Mouse (Mus musculus): ENCODE results near the gene Ubac2. TPM values are rescaled to one million over a fixed set of nuclear protein-coding genes. Genes with fewer than 3 reads are reported as not detected.

Ubac2 gene
- polyA plus RNA-seq, 1 experiment from 2014 or later = 43.8 TPM

DNA sequence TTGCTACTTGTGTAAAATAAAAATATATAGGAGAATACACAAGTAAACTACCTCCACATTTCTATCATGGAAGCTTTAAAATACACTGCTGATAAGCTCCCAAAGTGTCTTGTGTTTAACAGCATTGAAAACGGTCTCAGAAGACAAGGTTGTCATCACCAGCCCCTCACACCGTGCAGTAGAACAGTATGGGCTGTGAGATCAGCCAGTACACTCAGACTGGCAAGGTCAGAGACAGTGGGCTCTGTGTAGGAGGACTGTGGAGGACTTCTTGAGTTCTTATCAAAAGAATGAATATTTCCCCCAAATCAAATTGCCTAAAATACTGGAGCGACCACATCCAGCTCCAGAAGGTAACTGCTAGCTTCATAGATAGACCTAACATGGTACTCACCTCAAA is 61.2 kb downstream of the Ubac2 start:
- 79% methylated on average over 3 of the region's 3 CpGs for WGBS
- H3K27ac ChIP-seq (ENCODE audit: low read depth, low read length) = no peak overlapping the region
- no peak for DNase-seq (ENCODE audit: low spot score)

DNA sequence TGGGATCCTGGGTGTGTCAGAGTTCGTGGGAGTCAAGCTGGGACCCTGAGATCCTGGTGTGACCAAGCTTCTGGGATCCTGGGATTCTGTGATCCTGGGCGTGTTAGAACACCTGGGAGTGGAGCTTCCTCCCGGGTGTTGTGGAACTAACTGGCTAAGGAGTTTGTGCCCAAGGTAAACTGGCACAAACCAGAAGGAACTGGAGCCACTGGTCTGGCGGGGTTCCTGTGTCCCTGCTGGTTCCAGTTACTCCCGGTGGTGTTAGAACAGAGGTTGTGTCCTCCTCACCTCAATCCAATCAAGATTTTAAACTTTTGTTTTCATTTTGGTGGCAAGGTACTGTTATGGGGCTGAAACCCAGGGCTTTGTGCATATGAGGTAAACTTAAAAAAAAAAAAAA is 67.7 kb downstream of the Ubac2 start:
- ATAC-seq (replicated peaks; ENCODE audit: low FRiP score) (no peak), DNase-seq (ENCODE audit: low spot score) (peak; percentile 28)
- Histone ChIP-seq H3K36me3 (ENCODE audit: control insufficient read depth, insufficient read depth, low read length) (no peaks in the 10 kb centered on the region), H3K27me3 (replicated peaks; ENCODE audit: control insufficient read depth, insufficient read depth, low read length) (no peaks in the 10 kb centered on the region), H3K27ac (ENCODE audit: low read depth, low read length) (no peak overlapping the region), H3K9me3 (ENCODE audit: control insufficient read depth, low read length) (no peaks in the 10 kb centered on the region), H3K9ac (ENCODE audit: low read depth, low read length) (no peak overlapping the region), H3K4me3 (ENCODE audit: low read depth, low read length) (no peak overlapping the region), H3K4me1 (replicated peaks; ENCODE audit: control insufficient read depth, insufficient read depth, low read length) (no peaks in the 10 kb centered on the region), H3K4me2 (no peak overlapping the region)
- 75% methylated on average over 5 of the region's 5 CpGs for WGBS

More for the DNA sequence above, 61.2 kb downstream of the Ubac2 start:
- Histone ChIP-seq H3K4me1 (replicated peaks; ENCODE audit: control insufficient read depth, insufficient read depth, low read length) (no peaks in the 10 kb centered on the region), H3K4me3 (ENCODE audit: low read depth, low read length) (no peak overlapping the region), H3K9ac (ENCODE audit: low read depth, low read length) (no peak overlapping the region), H3K9me3 (ENCODE audit: control insufficient read depth, low read length) (0 out of 2 replicates have a peak, but pooled peaks cover 3% of the 10 kb centered on the region), H3K36me3 (ENCODE audit: control insufficient read depth, insufficient read depth, low read length) (peaks cover 4% of the 10 kb centered on the region), H3K27me3 (replicated peaks; ENCODE audit: control insufficient read depth, insufficient read depth, low read length) (no peaks in the 10 kb centered on the region), H3K4me2 (no peak overlapping the region)
- no peak for ATAC-seq (replicated peaks; ENCODE audit: low FRiP score)

DNA sequence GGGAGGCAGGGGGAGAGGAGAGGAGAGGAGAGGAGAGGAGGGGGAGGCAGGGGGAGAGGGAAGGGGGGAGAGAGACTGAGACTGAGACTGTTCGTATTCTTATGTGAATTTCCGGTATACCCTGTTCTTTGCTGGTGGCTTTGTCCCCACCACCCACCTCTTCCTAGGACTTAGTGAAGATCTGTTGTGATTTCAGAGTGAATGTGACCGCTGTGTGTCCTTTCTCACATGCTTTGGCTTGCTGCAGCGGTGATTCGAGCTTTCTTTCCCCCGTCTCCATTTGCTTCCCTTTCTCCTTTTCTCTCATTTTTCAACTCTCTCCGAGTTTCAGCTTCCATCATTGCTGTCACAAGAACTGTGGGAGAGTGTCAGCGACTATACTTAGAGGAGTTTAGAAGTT is 68.3 kb downstream of the Ubac2 start:
- H3K27me3 ChIP-seq (replicated peaks; ENCODE audit: control insufficient read depth, insufficient read depth, low read length) = no peaks in the 10 kb centered on the region
- peaks cover 4% of the 10 kb centered on the region for H3K4me1 ChIP-seq (replicated peaks; ENCODE audit: control insufficient read depth, insufficient read depth, low read length)
- no peak overlapping the region for H3K4me2 ChIP-seq
- 0 out of 2 replicates have a peak overlapping the region, but pooled peaks have one; percentile 8 for H3K9ac ChIP-seq (ENCODE audit: low read depth, low read length)
- H3K36me3 ChIP-seq (ENCODE audit: control insufficient read depth, insufficient read depth, low read length) = no peaks in the 10 kb centered on the region
- DNase-seq (ENCODE audit: low spot score) (peak; percentile 18), ATAC-seq (replicated peaks; ENCODE audit: low FRiP score) (no peak)
- H3K4me3 ChIP-seq (ENCODE audit: low read depth, low read length) = no peak overlapping the region
- H3K27ac ChIP-seq (ENCODE audit: low read depth, low read length) = no peak overlapping the region
- no peaks in the 10 kb centered on the region for H3K9me3 ChIP-seq (ENCODE audit: control insufficient read depth, low read length)
- 70% methylated on average over 8 of the region's 8 CpGs for WGBS

DNA sequence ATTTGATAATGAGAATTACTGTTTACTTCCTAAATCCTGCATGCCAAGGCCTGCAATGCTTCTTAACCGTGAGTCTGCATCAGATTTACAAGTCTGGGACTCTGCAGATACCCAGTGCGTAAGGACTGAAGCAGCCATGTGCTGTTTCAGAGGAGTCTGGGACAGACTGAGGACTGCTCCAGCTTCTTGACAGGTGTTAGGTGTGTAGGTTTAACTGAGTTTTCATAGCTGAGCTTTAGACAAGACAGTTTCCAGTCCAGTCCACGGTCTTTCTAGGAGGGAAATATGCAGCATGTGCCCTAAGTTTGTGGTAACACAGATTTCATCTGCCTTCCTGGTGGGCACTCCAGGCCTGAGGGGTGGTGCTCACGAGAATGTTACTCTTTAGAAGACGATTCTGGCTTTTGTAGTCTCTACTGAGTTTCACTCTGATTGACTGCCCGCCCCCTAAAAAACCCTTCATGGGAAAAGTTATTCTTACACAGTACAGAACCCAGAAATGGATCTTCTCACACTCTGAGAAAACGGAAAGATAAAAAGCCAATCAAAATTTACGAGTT is 68.9 kb downstream of the Ubac2 start:
- DNase-seq (ENCODE audit: low spot score) = peak; percentile 18
- no peaks in the 10 kb centered on the region for H3K27me3 ChIP-seq (replicated peaks; ENCODE audit: control insufficient read depth, insufficient read depth, low read length)

DNA sequence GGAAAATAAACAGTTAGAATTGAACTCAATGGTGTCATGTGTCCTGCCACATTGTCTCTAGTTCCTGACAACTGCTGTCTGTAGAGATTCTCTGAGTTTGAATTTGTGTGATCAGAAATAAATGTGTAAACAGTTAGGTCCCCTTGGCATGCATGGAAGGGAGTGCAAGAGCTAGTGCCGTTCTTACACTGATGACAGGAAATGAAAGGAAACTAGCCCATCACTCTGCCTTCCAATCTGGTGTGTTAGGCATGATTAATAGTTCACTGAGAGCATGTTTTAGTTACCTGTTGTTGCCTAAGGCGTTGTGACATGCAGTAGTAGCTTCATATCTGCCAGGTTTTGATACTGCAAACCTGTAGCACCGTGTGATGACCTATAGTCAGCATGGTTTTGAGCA is 69.5 kb downstream of the Ubac2 start:
- Histone ChIP-seq H3K4me1 (replicated peaks; ENCODE audit: control insufficient read depth, insufficient read depth, low read length) (peaks cover 9% of the 10 kb centered on the region), H3K36me3 (ENCODE audit: control insufficient read depth, insufficient read depth, low read length) (no peaks in the 10 kb centered on the region), H3K9ac (ENCODE audit: low read depth, low read length) (no peak overlapping the region), H3K4me2 (no peak overlapping the region), H3K27ac (ENCODE audit: low read depth, low read length) (no peak overlapping the region), H3K27me3 (replicated peaks; ENCODE audit: control insufficient read depth, insufficient read depth, low read length) (no peaks in the 10 kb centered on the region), H3K4me3 (ENCODE audit: low read depth, low read length) (no peak overlapping the region), H3K9me3 (ENCODE audit: control insufficient read depth, low read length) (no peaks in the 10 kb centered on the region)
- no peak for DNase-seq (ENCODE audit: low spot score)
- 76% methylated on average over 3 of the region's 3 CpGs for WGBS
- ATAC-seq (replicated peaks; ENCODE audit: low FRiP score) = no peak

More for the DNA sequence above, 68.9 kb downstream of the Ubac2 start:
- peaks cover 9% of the 10 kb centered on the region for H3K4me1 ChIP-seq (replicated peaks; ENCODE audit: control insufficient read depth, insufficient read depth, low read length)
- no peak overlapping the region for H3K4me3 ChIP-seq (ENCODE audit: low read depth, low read length)
- no peaks in the 10 kb centered on the region for H3K9me3 ChIP-seq (ENCODE audit: control insufficient read depth, low read length)
- H3K27ac ChIP-seq (ENCODE audit: low read depth, low read length) = no peak overlapping the region
- no peaks in the 10 kb centered on the region for H3K36me3 ChIP-seq (ENCODE audit: control insufficient read depth, insufficient read depth, low read length)
- ATAC-seq (replicated peaks; ENCODE audit: low FRiP score) = no peak
- no peak overlapping the region for H3K9ac ChIP-seq (ENCODE audit: low read depth, low read length)
- WGBS = 67% methylated on average over 8 of the region's 8 CpGs
- no peak overlapping the region for H3K4me2 ChIP-seq

DNA sequence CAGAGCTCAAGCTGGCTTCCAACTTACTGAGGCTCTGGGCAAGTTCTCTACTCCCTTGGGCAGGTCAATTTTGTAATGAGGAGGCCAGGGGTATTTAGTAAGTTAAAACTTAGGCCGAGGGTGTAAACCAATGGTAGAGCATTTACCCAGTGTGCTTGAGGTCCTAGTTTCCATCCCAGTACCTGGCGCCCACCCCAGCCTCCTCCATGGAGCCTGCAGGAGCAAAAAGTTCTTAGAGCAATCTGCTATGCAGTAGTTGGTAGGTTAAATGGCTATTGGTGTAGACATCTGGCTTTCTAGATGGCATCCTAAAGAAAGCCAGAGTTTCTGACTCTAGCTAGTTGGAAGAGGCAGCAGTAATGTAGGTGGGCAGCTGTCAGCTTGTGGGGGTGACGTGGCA is 71.0 kb downstream of the Ubac2 start:
- DNase-seq (ENCODE audit: low spot score) (peak; percentile 16), ATAC-seq (replicated peaks; ENCODE audit: low FRiP score) (no peak)
- 91% methylated on average over 3 of the region's 3 CpGs for WGBS

DNA sequence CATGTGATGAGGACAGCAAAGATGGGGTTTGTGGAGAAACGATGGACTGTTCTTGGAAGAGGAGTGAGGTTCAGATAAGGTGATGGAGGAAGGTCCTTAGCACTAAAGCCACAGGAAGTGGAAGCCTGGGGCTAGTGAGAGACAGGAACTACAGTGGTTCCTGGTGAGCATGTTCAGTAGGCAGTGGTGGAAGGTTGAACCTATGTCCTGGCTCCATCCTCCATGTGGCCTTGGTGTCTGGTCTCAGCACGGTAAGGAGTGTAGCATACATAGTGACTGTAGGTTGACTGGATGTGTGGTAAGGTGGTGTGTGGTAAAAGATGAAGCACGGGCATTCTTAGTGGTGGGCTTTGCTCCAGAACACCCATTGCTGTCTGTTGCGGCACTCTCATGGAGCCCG is 71.5 kb downstream of the Ubac2 start:
- no peaks in the 10 kb centered on the region for H3K36me3 ChIP-seq (ENCODE audit: control insufficient read depth, insufficient read depth, low read length)
- ATAC-seq (replicated peaks; ENCODE audit: low FRiP score) = no peak
- no peak overlapping the region for H3K4me2 ChIP-seq
- no peak overlapping the region for H3K9ac ChIP-seq (ENCODE audit: low read depth, low read length)
- WGBS = 73% methylated on average over 5 of the region's 5 CpGs
- no peaks in the 10 kb centered on the region for H3K27me3 ChIP-seq (replicated peaks; ENCODE audit: control insufficient read depth, insufficient read depth, low read length)
- peak; percentile 17 for DNase-seq (ENCODE audit: low spot score)
- no peak overlapping the region for H3K4me3 ChIP-seq (ENCODE audit: low read depth, low read length)
- no peaks in the 10 kb centered on the region for H3K9me3 ChIP-seq (ENCODE audit: control insufficient read depth, low read length)
- H3K27ac ChIP-seq (ENCODE audit: low read depth, low read length) = no peak overlapping the region
- H3K4me1 ChIP-seq (replicated peaks; ENCODE audit: control insufficient read depth, insufficient read depth, low read length) = peaks cover 9% of the 10 kb centered on the region

More for the DNA sequence above, 71.0 kb downstream of the Ubac2 start:
- H3K9ac ChIP-seq (ENCODE audit: low read depth, low read length) = no peak overlapping the region
- no peaks in the 10 kb centered on the region for H3K27me3 ChIP-seq (replicated peaks; ENCODE audit: control insufficient read depth, insufficient read depth, low read length)
- no peaks in the 10 kb centered on the region for H3K36me3 ChIP-seq (ENCODE audit: control insufficient read depth, insufficient read depth, low read length)
- H3K9me3 ChIP-seq (ENCODE audit: control insufficient read depth, low read length) = no peaks in the 10 kb centered on the region
- H3K4me3 ChIP-seq (ENCODE audit: low read depth, low read length) = no peak overlapping the region
- no peak overlapping the region for H3K4me2 ChIP-seq
- H3K4me1 ChIP-seq (replicated peaks; ENCODE audit: control insufficient read depth, insufficient read depth, low read length) = peaks cover 9% of the 10 kb centered on the region
- H3K27ac ChIP-seq (ENCODE audit: low read depth, low read length) = no peak overlapping the region

DNA sequence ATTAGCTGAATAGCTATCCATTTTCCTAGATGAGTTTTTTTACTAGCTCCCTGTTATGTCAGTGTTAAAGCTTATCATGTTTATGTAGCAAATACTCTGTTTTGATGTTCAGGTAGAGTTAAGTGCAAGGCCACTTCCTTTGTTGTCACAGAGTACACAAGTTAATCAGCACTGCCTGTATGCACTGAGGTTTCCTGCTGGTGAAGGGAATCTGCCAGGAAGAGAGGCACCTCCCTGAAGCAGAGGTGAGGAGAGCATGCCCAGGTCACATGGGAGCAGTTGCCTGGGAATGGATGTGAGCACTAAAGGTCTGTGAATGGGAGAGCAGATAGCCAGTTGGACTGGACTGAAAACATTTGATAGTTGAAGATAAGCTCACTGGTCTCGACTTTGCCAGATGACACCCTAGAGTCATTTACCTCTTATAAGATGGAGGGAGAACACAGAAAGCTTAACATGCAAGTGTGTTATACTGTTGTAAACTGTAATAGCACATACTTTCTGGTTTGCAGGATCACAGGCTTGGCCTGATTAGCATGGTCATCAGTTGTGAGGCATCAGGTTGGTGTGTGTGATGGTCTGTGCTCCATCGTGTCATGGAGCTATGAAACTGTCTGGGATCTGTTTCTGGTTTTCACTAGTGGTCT is 73.1 kb downstream of the Ubac2 start:
- no peaks in the 10 kb centered on the region for H3K9me3 ChIP-seq (ENCODE audit: control insufficient read depth, low read length)
- peak; percentile 82 for ATAC-seq (replicated peaks; ENCODE audit: low FRiP score)
- H3K4me3 ChIP-seq (ENCODE audit: low read depth, low read length) = no peak overlapping the region
- H3K36me3 ChIP-seq (ENCODE audit: control insufficient read depth, insufficient read depth, low read length) = no peaks in the 10 kb centered on the region
- peak; percentile 29 for DNase-seq (ENCODE audit: low spot score)
- no peak overlapping the region for H3K27ac ChIP-seq (ENCODE audit: low read depth, low read length)
- peaks cover 9% of the 10 kb centered on the region for H3K4me1 ChIP-seq (replicated peaks; ENCODE audit: control insufficient read depth, insufficient read depth, low read length)
- H3K9ac ChIP-seq (ENCODE audit: low read depth, low read length) = no peak overlapping the region
- no peaks in the 10 kb centered on the region for H3K27me3 ChIP-seq (replicated peaks; ENCODE audit: control insufficient read depth, insufficient read depth, low read length)
- H3K4me2 ChIP-seq = no peak overlapping the region
- 40% methylated on average over 2 of the region's 2 CpGs for WGBS

DNA sequence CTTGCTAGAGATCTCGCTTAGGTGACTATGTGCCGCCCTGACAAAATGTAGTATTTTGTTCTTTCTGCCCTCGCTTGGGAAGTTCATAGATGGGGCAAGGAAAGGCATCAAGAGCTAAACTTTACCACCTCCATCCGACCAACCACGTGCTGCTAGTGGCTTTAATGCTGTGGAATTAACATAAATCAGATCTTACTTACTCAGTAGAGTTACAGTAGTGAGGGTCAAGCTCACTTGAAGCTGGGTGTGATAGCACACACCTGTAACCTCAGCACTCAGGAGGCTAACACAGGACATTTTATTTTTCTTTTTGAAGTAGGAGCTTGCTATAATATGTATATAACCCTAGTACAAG is 73.6 kb downstream of the Ubac2 start:
- ATAC-seq (replicated peaks; ENCODE audit: low FRiP score) (no peak), DNase-seq (ENCODE audit: low spot score) (no peak)
- H3K4me3 ChIP-seq (ENCODE audit: low read depth, low read length) = no peak overlapping the region
- WGBS = 82% methylated on average over 5 of the region's 5 CpGs
- H3K4me1 ChIP-seq (replicated peaks; ENCODE audit: control insufficient read depth, insufficient read depth, low read length) = peaks cover 9% of the 10 kb centered on the region
- no peak overlapping the region for H3K9ac ChIP-seq (ENCODE audit: low read depth, low read length)
- H3K4me2 ChIP-seq = no peak overlapping the region
- no peaks in the 10 kb centered on the region for H3K36me3 ChIP-seq (ENCODE audit: control insufficient read depth, insufficient read depth, low read length)
- H3K27me3 ChIP-seq (replicated peaks; ENCODE audit: control insufficient read depth, insufficient read depth, low read length) = no peaks in the 10 kb centered on the region
- no peaks in the 10 kb centered on the region for H3K9me3 ChIP-seq (ENCODE audit: control insufficient read depth, low read length)
- H3K27ac ChIP-seq (ENCODE audit: low read depth, low read length) = no peak overlapping the region

Data from liver, embryonic 11.5 days (tissue).